Mouse (Mus musculus): ENCODE measurements around the gene Mcemp1.

The Mcemp1 gene

GRCm38 (mm10) chr8:3665507-3665906 lies at the start of gene Mcemp1:
Gene Mcemp1 (plus strand): TSS chr8:3665754.
- DNase-seq (ENCODE audit: low spot score) = no peak

GRCm38 (mm10) chr8:3621199-3621970 lies 44.2 kb upstream of the Mcemp1 start, which contains the start of the genes Xab2 and Pet100:
Gene Xab2 (minus strand): TSS chr8:3621316.
Gene Pet100 (plus strand): TSS chr8:3621548.
- peak; percentile 98 for DNase-seq (ENCODE audit: low spot score)

GRCm38 (mm10) chr8:3622119-3622518 lies 43.4 kb upstream of the Mcemp1 start:
- no peak for DNase-seq (ENCODE audit: low spot score)

- no peak for DNase-seq (ENCODE audit: low spot score)
These were observed 40.1 kb upstream of the Mcemp1 start, which contains the start of gene Pcp2 for GRCm38 (mm10) chr8:3625445-3625844. Gene Pcp2 (minus strand): TSS chr8:3625545.

GRCm38 (mm10) chr8:3626971-3627370 lies 38.6 kb upstream of the Mcemp1 start:
- DNase-seq (ENCODE audit: low spot score) = no peak

GRCm38 (mm10) chr8:3628014-3628413 lies 37.5 kb upstream of the Mcemp1 start:
- no peak for DNase-seq (ENCODE audit: low spot score)

- peak; percentile 61 for DNase-seq (ENCODE audit: low spot score)
These were observed 34.7 kb upstream of the Mcemp1 start, which contains the start of gene Stxbp2 for GRCm38 (mm10) chr8:3630647-3631477. Gene Stxbp2 (plus strand): TSS chr8:3630955.

- no peak for DNase-seq (ENCODE audit: low spot score)
These were observed 34.1 kb upstream of the Mcemp1 start for GRCm38 (mm10) chr8:3631478-3631875.

GRCm38 (mm10) chr8:3645804-3646203 lies 19.8 kb upstream of the Mcemp1 start:
- no peak for DNase-seq (ENCODE audit: low spot score)

- DNase-seq (ENCODE audit: low spot score) = no peak
These were observed 18.6 kb upstream of the Mcemp1 start for GRCm38 (mm10) chr8:3646824-3647531.

- DNase-seq (ENCODE audit: low spot score) = no peak
These were observed 18.0 kb upstream of the Mcemp1 start for GRCm38 (mm10) chr8:3647561-3647960.

- DNase-seq (ENCODE audit: low spot score) = no peak
These were observed 17.3 kb upstream of the Mcemp1 start for GRCm38 (mm10) chr8:3648268-3648667.

GRCm38 (mm10) chr8:3648990-3649389 lies 16.6 kb upstream of the Mcemp1 start:
- DNase-seq (ENCODE audit: low spot score) = no peak

GRCm38 (mm10) chr8:3652845-3653244 lies 12.7 kb upstream of the Mcemp1 start:
- DNase-seq (ENCODE audit: low spot score) = no peak

- no peak for DNase-seq (ENCODE audit: low spot score)
These were observed 10.6 kb upstream of the Mcemp1 start for GRCm38 (mm10) chr8:3654726-3655508.

- DNase-seq (ENCODE audit: low spot score) = no peak
These were observed 10.0 kb upstream of the Mcemp1 start, which contains the start of gene Retn for GRCm38 (mm10) chr8:3655526-3655925. Gene Retn (plus strand): TSS chr8:3655770.

- no peak for DNase-seq (ENCODE audit: low spot score)
These were observed 8.7 kb upstream of the Mcemp1 start for GRCm38 (mm10) chr8:3656725-3657381.

- no peak for DNase-seq (ENCODE audit: low spot score)
These were observed 4.7 kb upstream of the Mcemp1 start for GRCm38 (mm10) chr8:3660889-3661288.

- DNase-seq (ENCODE audit: low spot score) = no peak
These were observed 1.1 kb upstream of the Mcemp1 start for GRCm38 (mm10) chr8:3664405-3664804.

GRCm38 (mm10) chr8:3670388-3670787 lies 4.8 kb downstream of the Mcemp1 start:
- no peak for DNase-seq (ENCODE audit: low spot score)

GRCm38 (mm10) chr8:3671980-3672491 lies 6.5 kb downstream of the Mcemp1 start, which contains the start of gene Fcor:
Gene Fcor (minus strand): TSS chr8:3672362.
- peak; percentile 46 for DNase-seq (ENCODE audit: low spot score)

Data from ovary, adult 18-20 months (tissue).